Mouse (Mus musculus) midbrain, embryonic 11.5 days (tissue): ENCODE results near the gene Lrrc59. TPM values are rescaled to one million over a fixed set of nuclear protein-coding genes. Genes with fewer than 3 reads are reported as not detected.

Source experiments
- ATAC-seq: fragments of 200-750 bp; cut with Nextera tagmentation; 2 replicates; pipeline ENCODE4 v1.8.0; 2017; ENCODE audit warnings: moderate TSS enrichment, moderate library complexity; ENCODE audit not compliant: low FRiP score
- DNase-seq: peaks from one replicate; pipeline ENCODE4 v3.0.0; 2015; ENCODE audit warnings: low spot score; ENCODE audit errors: missing footprints
- H3K27ac ChIP-seq: fragments of 300-500 bp; sonication (generic); 2 replicates; pipeline ENCODE4 v1.5.1; 2014; ENCODE audit warnings: low read depth, low read length
- H3K27me3 ChIP-seq: fragments of 300-500 bp; sonication (generic); 2 replicates; pipeline ENCODE4 v1.6.1; 2014; ENCODE audit warnings: mild to moderate bottlenecking, low read length, moderate library complexity, mixed read lengths; ENCODE audit not compliant: control insufficient read depth, insufficient read depth
- H3K36me3 ChIP-seq: fragments of 300-500 bp; sonication (generic); 2 replicates; pipeline ENCODE4 v1.6.1; 2014; ENCODE audit warnings: mild to moderate bottlenecking, low read length, moderate library complexity, mixed read lengths; ENCODE audit not compliant: control insufficient read depth, insufficient read depth
- H3K4me1 ChIP-seq: fragments of 300-500 bp; sonication (generic); 2 replicates; pipeline ENCODE4 v1.6.1; 2014; ENCODE audit warnings: low read length; ENCODE audit not compliant: control insufficient read depth, insufficient read depth
- H3K4me2 ChIP-seq: fragments of 300-500 bp; sonication (generic); 2 replicates; pipeline ENCODE4 v1.6.1; 2014; ENCODE audit warnings: mild to moderate bottlenecking, moderate library complexity
- H3K4me3 ChIP-seq: fragments of 300-500 bp; sonication (generic); 2 replicates; pipeline ENCODE4 v1.5.1; 2014; ENCODE audit warnings: low read depth, low read length
- H3K9ac ChIP-seq: fragments of 300-500 bp; sonication (generic); 2 replicates; pipeline ENCODE4 v1.6.1; 2014; ENCODE audit warnings: low read length
- H3K9me3 ChIP-seq: fragments of 300-500 bp; sonication (generic); 2 replicates; pipeline ENCODE4 v1.6.1; 2016; ENCODE audit warnings: low read length; ENCODE audit not compliant: control insufficient read depth
- WGBS: fragments of 180-500 bp; shearing (Covaris S2); extraction: QIAGEN DNeasy Blood & Tissue Kit; methylation state at CpG from one replicate; pipeline ENCODE4 v1.1.7; 2014; 5-methylcytosine and 5-hydroxymethylcytosine counted together
- polyA plus RNA-seq: library from polyadenylated mRNA; unstranded; fragments of >200 nt; fragmentation: Nextera tagmentation; extraction: Ambion mirVana; gene quantifications from 2 replicates; pipeline ENCODE4 v1.2.1, GENCODE M21; 2014

Lrrc59 gene
- polyA plus RNA-seq, 1 experiment from 2014 or later: 199 TPM

DNA sequence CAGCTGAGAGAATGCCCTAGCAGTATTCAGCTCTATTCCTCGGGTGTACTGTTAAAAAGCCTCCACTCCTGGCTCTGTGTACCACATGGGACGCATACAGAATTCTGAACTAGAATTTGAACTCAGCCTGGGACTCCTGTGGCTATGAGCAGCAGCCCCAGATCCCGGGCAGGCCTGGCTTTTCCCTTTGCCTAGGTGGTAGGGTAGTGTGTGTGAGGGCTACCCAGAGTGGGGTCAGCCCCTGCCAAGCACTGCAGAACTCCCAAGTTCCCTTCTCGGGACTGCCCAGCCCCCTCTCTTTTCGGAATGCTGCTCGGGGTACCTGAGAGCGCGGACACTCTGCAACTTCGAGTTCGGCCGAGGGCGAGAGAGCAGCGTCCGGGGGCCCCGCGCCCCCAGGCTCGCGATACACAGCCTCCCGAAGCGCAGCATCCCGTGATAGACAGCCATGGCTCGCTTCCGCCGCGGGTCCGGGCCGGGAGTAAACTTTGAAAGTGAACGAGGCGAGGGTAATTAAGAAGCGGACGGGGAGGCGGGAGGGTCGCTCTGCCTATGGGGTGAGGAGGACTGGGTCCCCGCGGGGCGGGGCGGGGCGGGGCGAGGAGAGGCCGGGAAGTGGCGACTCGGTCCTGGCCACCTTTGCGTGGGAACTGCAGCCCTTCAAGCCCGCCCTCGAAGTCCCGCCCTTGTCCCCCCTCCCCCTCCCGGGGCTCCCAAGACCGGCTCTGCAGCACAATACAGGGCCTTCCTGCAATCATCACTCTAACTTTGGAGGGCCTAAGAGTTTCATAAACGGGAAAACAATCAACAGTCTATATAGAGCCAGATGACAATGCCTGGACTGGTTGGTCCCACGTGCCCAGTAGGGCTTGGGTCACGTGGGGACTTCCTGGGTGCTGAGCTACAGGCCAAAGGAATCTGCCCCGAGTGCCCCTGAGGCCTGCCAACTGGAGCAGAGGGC lies 28.0 kb upstream of the Lrrc59 start, which contains the start of gene Acsf2:
Gene Acsf2, minus strand, starts transcription at position 551 of the 961 bp plus-strand sequence.
- H3K4me1 ChIP-seq: no peaks in the 10 kb centered on the region
- H3K27ac ChIP-seq: no peak within 1 kb of the TSS
- peak within 1 kb of the TSS; percentile 39 for H3K4me3 ChIP-seq
- no peaks in the 10 kb centered on the region for H3K36me3 ChIP-seq
- H3K9ac ChIP-seq: peak within 1 kb of the TSS; percentile 56
- H3K27me3 ChIP-seq: no peaks in the 10 kb centered on the region
- H3K4me2 ChIP-seq: peak within 1 kb of the TSS; percentile 56
- no peaks in the 10 kb centered on the region for H3K9me3 ChIP-seq
- 2% methylated on average over 51 of the region's 52 CpGs for WGBS
- ATAC-seq (peak; percentile 96), DNase-seq (peak; percentile 97)

GRCm38 (mm10) chr11:94602356-94602955 lies 27.1 kb upstream of the Lrrc59 start:
- ATAC-seq (no peak), DNase-seq (peak; percentile 86)
- Histone ChIP-seq H3K9ac (peak overlapping the region; percentile 56), H3K36me3 (no peaks in the 10 kb centered on the region), H3K4me2 (peak overlapping the region; percentile 56), H3K27me3 (no peaks in the 10 kb centered on the region), H3K9me3 (no peaks in the 10 kb centered on the region), H3K4me1 (no peaks in the 10 kb centered on the region), H3K27ac (no peak overlapping the region), H3K4me3 (no peak overlapping the region)
- WGBS: 66% methylated on average over 11 of the region's 11 CpGs

DNA sequence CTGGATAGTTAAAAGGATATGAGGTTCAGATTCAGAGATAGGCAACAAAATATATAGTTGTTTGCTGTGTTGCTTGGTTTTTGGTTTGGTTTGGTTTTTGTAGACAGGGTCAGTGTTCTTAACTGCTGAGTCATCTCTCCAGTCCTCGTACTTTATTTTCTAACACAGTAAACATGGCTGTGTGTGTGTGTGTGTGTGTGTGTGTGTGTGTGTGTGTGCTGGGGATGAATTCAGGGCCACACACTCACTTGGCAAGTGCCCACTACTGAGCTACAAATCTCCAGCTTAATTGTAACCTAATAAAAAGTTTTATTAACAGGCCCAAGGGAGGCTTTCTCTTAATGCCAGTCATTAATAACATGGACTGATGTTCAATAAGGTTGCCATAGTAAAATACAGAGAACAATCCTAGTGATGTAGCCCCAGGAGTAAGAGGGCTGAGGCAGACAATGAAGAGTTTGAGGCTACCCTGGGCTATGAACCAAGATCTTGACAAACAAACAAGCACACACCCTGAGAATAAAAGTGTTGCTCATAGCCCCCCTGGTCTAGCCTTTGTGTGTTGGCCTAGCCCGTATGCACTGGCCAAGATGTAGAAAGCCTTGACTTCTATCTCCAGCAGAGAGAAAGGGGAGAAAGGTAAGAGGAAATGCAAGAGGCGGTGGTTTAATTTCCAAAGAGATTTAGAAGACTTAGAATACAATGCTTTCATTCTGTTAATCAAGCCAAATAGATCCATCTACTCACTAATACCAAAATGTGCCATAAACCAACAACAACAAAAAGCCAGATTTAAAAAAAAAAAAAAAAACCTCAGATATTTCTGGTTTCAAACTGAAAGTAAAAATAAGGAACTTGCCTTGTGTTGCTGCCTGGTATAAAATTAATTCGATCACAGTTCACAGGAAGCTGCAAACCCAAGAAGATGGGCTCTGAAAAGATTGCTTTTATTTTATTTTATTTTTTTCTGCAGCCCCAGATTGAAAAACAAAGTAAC lies 18.5 kb upstream of the Lrrc59 start:
- Histone ChIP-seq H3K27me3 (no peaks in the 10 kb centered on the region), H3K4me1 (peaks cover 2% of the 10 kb centered on the region; the same call in 1 of the 2 replicates), H3K4me3 (no peak overlapping the region), H3K36me3 (no peaks in the 10 kb centered on the region), H3K4me2 (no peak overlapping the region), H3K9me3 (no peaks in the 10 kb centered on the region), H3K9ac (no peak overlapping the region), H3K27ac (no peak overlapping the region)
- ATAC-seq (no peak), DNase-seq (no peak)
- 77% methylated on average over 4 of the region's 4 CpGs for WGBS

DNA sequence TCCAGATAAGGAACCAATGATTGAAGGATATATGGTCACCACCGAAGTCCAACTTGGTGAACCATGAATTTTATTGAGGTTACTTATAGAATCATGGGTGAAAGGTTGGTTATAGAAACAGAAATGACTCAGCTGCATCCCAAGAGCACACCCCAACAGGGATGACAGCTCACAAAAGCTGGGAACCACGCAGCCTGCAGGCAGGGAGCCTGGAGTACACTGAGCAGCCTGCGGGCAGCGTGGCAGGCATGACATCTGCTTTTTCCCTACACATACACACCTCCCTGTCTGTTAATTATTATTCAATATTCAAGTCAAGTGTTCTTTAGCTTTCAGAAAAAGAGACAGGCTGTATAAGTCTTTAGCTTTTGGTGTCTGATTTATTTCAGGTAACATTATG lies 15.0 kb upstream of the Lrrc59 start:
- H3K36me3 ChIP-seq: no peaks in the 10 kb centered on the region
- WGBS: 83% methylated on average over 4 of the region's 4 CpGs
- H3K4me3 ChIP-seq: no peak overlapping the region
- peaks cover 2% of the 10 kb centered on the region; the same call in 1 of the 2 replicates for H3K4me1 ChIP-seq
- ATAC-seq: no peak
- H3K27ac ChIP-seq: no peak overlapping the region
- no peak overlapping the region for H3K9ac ChIP-seq
- no peak overlapping the region for H3K4me2 ChIP-seq
- no peak for DNase-seq
- H3K27me3 ChIP-seq: peaks cover 2% of the 10 kb centered on the region; the same call in 1 of the 2 replicates
- H3K9me3 ChIP-seq: no peaks in the 10 kb centered on the region

- H3K36me3 ChIP-seq: no peaks in the 10 kb centered on the region
- no peak overlapping the region for H3K9ac ChIP-seq
- H3K27me3 ChIP-seq: peaks cover 2% of the 10 kb centered on the region; the same call in 1 of the 2 replicates
- no peak overlapping the region for H3K4me3 ChIP-seq
- H3K4me2 ChIP-seq: no peak overlapping the region
- 24% methylated on average over 4 of the region's 4 CpGs for WGBS
- no peak overlapping the region for H3K27ac ChIP-seq
- peaks cover 2% of the 10 kb centered on the region; the same call in 1 of the 2 replicates for H3K4me1 ChIP-seq
- H3K9me3 ChIP-seq: no peaks in the 10 kb centered on the region
- ATAC-seq (peak; percentile 50; the same call in 1 of the 2 replicates), DNase-seq (peak; percentile 86)
Observed at GRCm38 (mm10) chr11:94615494-94615893, 14.1 kb upstream of the Lrrc59 start.

DNA sequence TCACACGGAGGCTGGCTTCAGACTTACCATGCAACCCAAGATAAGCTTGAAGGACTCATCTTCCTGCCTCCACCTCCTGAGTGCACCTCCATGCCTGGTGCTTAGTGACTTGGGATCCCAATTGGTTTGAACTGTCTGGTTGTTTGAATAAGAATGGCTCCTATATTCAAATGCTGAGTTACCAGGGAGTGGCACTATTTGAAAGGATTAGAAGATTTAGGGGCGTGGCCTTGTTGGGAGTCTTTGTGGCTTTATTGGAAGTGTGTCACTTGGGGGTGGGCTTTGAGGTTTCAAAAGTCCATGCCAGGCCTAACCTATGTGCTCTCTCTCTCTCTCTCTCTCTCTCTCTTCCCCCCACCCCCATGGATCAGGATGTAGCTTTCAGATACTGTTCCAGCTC lies 11.9 kb upstream of the Lrrc59 start:
- peaks cover 2% of the 10 kb centered on the region; the same call in 1 of the 2 replicates for H3K27me3 ChIP-seq
- DNase-seq: no peak
- H3K27ac ChIP-seq: no peak overlapping the region
- H3K9me3 ChIP-seq: no peaks in the 10 kb centered on the region
- no peaks in the 10 kb centered on the region for H3K36me3 ChIP-seq
- 91% methylated on average over 2 of the region's 2 CpGs for WGBS
- no peak overlapping the region for H3K4me3 ChIP-seq
- H3K4me2 ChIP-seq: no peak overlapping the region
- no peak overlapping the region for H3K9ac ChIP-seq
- H3K4me1 ChIP-seq: peaks cover 2% of the 10 kb centered on the region; the same call in 1 of the 2 replicates
- no peak for ATAC-seq

GRCm38 (mm10) chr11:94620766-94621457 lies 8.7 kb upstream of the Lrrc59 start:
- no peak overlapping the region for H3K4me3 ChIP-seq
- 58% methylated on average over 6 of the region's 6 CpGs for WGBS
- no peak overlapping the region for H3K4me2 ChIP-seq
- peaks cover 2% of the 10 kb centered on the region; the same call in 1 of the 2 replicates for H3K27me3 ChIP-seq
- ATAC-seq (no peak), DNase-seq (no peak)
- H3K4me1 ChIP-seq: no peaks in the 10 kb centered on the region
- H3K9ac ChIP-seq: no peak overlapping the region
- no peak overlapping the region for H3K27ac ChIP-seq
- no peaks in the 10 kb centered on the region for H3K36me3 ChIP-seq
- no peaks in the 10 kb centered on the region for H3K9me3 ChIP-seq

DNA sequence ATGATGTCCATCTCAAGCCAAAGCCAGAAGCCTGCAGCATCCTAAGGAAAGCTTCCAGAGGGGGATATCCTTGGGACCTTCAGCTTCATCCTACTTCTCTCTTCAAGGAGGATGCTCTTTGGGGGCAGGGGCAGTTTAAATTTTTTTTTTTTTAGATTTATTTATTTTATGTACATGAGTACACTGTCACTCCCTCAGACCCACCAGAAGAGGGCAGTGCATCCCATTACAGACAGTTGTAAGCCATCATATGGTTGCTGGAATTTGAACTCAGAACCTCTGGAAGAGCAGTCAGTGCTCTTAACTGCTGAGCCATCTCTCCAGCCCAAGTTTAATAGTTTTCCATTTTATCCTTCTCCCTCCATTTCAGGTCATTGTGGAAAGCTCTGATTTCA lies 8.1 kb upstream of the Lrrc59 start:
- no peak for DNase-seq
- no peak overlapping the region for H3K9ac ChIP-seq
- H3K9me3 ChIP-seq: no peaks in the 10 kb centered on the region
- peaks cover 2% of the 10 kb centered on the region; the same call in 1 of the 2 replicates for H3K27me3 ChIP-seq
- no peak overlapping the region for H3K4me2 ChIP-seq
- no peaks in the 10 kb centered on the region for H3K4me1 ChIP-seq
- no peak overlapping the region for H3K27ac ChIP-seq
- no peaks in the 10 kb centered on the region for H3K36me3 ChIP-seq
- no peak for ATAC-seq
- no peak overlapping the region for H3K4me3 ChIP-seq
